Mouse (Mus musculus) megakaryocyte-erythroid progenitor cell, adult 5 weeks (primary cell): Measurements from ENCODE around the gene Olfr385. TPM values are rescaled to one million over a fixed set of nuclear protein-coding genes. Genes with fewer than 3 reads are reported as not detected.

Experiments
- polyA plus RNA-seq: library from polyadenylated mRNA; stranded (reverse); fragments of >175 nt; gene quantifications from 2 replicates; pipeline ENCODE4 v1.2.3, GENCODE M21; 2012

Gene Olfr385
- not detected in 2 replicates for polyA plus RNA-seq

GRCm38 (mm10) chr11:73592908-73593307, at the start of gene Olfr385:
Olfr385 (minus strand) TSS chr11:73593008.

GRCm38 (mm10) chr11:73598294-73598693, 5.5 kb upstream of the Olfr385 start, which contains the start of gene Olfr384:
Olfr384 (plus strand) TSS chr11:73598594.

Other genes starting within 250 kb of the Olfr385 start
- gene Olfr20, start 242.2 kb downstream of the Olfr385 start, polyA plus RNA-seq = not detected in 2 replicates
- not detected in 2 replicates for gene Olfr376, start 221.8 kb downstream of the Olfr385 start, polyA plus RNA-seq
- 0.01 TPM in 1 of 2 replicates, not detected in the other for gene Olfr1, start 193.4 kb downstream of the Olfr385 start, polyA plus RNA-seq
- gene Olfr378, start 164.5 kb downstream of the Olfr385 start, polyA plus RNA-seq = not detected in 2 replicates
- gene Olfr380, start 135.5 kb downstream of the Olfr385 start, polyA plus RNA-seq = not detected in 2 replicates
- not detected in 2 replicates for gene Olfr381, start 101.4 kb downstream of the Olfr385 start, polyA plus RNA-seq
- not detected in 2 replicates for gene Olfr382, start 75.8 kb downstream of the Olfr385 start, polyA plus RNA-seq
- not detected in 2 replicates for gene Olfr384, start 5.6 kb upstream of the Olfr385 start, polyA plus RNA-seq
- not detected in 2 replicates for gene Zfp735, start 95.8 kb upstream of the Olfr385 start, polyA plus RNA-seq
- gene Olfr389, start 187.7 kb upstream of the Olfr385 start, polyA plus RNA-seq = not detected in 2 replicates
- gene Olfr390, start 190.0 kb upstream of the Olfr385 start, polyA plus RNA-seq = not detected in 2 replicates
- not detected in 2 replicates for gene Olfr391-ps, start 210.0 kb upstream of the Olfr385 start, polyA plus RNA-seq
- not detected in 2 replicates for gene Olfr392, start 224.0 kb upstream of the Olfr385 start, polyA plus RNA-seq